Mouse (Mus musculus) frontal cortex, postnatal 25 days (tissue): ENCODE data around the gene Inf2.

Experiments used
- DNase-seq, 2 experiments: peaks; one replicate each; pipeline ENCODE4 v3.0.0; 2022; ENCODE audit warnings: low spot score in 2 of 2

Gene Inf2

GRCm38 (mm10) chr12:112594989-112595388 is 6.4 kb downstream of the Inf2 start:
- DNase-seq = peak in 1 of 2 experiments; percentile 59

GRCm38 (mm10) chr12:112595626-112596025 is 7.0 kb downstream of the Inf2 start:
- no peak for DNase-seq

- DNase-seq = no peak
Measured at GRCm38 (mm10) chr12:112596454-112596853, 7.9 kb downstream of the Inf2 start.

DNA sequence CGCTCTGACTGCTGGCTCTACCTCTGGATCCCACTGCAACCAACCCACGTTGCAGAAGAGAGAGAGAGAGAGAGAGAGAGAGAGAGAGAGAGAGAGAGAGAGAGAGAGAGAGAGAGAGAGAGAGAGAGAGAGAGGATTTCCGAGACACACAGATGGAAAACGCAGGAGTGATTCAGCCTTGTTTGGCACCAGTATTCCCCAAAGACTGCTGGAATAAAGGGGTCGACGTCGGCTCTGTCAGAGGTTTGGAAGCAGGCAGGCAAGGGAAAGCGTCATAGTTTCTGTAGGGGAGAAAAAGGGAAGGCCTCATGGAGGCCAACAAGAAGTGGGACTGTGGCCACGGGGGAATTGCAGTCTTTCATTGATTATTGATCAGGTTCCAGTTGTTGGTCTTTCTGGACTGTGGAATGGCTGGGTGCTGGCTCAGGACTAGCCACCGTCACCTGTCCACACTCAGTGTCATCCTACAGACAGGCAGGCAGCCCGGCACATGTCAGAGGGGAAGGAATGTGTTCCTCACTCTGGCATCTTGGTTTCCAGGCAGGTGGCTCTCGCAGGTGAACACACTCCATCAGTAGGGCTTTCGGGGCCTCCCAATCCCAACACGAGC is 8.4 kb downstream of the Inf2 start:
- no peak for DNase-seq

- DNase-seq = no peak
Measured at GRCm38 (mm10) chr12:112597618-112598017, 9.0 kb downstream of the Inf2 start.

- no peak for DNase-seq
Measured at GRCm38 (mm10) chr12:112599198-112599597, 10.6 kb downstream of the Inf2 start.

DNA sequence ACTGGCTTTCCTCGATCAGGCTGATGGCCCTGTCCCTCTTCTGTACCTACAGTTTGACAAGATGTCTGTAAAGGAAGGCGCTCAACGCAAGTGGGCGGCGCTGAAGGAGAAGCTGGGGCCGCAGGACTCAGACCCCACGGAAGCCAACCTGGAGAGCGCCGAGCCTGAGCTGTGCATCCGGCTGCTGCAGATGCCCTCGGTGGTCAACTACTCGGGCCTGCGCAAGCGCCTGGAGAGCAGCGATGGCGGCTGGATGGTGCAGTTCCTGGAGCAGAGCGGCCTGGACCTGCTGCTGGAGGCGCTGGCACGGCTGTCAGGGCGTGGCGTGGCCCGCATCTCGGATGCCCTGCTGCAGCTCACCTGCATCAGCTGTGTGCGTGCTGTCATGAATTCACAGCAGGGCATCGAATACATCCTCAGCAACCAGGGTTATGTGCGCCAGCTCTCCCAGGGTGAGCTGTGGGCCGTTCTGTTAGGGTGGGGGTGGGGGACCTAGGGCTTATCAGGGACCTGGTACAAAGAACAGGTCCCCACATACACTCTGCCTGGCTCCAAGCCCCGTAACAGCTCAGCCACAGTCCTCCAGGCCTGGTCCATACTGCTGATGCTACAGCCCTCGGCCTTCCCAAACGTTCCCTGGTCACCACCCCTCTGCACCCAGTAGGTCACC is 11.5 kb downstream of the Inf2 start:
- DNase-seq = no peak

GRCm38 (mm10) chr12:112604022-112604421 is 15.4 kb downstream of the Inf2 start:
- no peak for DNase-seq

DNA sequence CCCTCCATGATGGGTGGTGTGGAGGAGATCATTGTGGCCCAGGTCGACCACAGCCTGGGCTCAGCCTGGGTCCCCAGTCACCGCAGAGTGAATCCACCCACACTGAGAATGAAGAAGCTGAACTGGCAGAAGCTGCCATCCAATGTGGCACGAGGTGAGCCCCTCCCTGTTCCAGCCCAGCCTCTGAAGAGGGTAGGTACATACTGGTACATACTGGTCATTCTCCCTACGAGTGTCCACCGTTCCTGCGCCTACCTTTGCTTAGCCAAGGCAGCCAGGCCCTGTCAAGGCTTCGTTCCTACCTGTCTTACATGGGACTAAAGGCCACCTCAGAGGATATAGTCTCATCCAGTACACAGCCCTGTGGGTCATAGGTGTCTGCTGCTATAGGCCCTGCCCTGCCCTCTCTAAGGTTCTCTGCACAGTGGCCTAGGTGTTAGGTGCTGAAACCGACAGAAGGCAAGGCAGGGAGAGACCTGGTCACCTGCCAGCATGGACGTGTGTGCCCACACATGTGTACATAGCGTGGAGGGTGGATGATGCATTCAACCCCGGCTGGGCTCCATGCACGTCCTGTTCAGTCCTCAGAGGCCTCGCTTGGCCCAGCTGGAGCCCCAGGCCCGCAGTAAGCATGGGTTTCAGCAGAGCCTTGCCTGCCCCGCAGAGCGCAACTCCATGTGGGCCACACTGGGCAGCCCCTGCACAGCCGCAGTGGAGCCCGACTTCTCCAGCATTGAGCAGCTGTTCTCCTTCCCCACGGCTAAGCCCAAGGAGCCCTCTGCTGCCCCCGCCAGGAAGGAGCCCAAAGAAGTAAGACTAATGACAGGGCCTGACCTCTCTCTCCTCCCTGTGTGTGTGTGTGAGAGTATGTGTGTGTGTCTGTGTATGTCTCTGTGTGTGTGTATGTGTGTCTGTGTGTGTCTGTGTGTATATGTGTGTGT is 16.4 kb downstream of the Inf2 start:
- no peak for DNase-seq

DNA sequence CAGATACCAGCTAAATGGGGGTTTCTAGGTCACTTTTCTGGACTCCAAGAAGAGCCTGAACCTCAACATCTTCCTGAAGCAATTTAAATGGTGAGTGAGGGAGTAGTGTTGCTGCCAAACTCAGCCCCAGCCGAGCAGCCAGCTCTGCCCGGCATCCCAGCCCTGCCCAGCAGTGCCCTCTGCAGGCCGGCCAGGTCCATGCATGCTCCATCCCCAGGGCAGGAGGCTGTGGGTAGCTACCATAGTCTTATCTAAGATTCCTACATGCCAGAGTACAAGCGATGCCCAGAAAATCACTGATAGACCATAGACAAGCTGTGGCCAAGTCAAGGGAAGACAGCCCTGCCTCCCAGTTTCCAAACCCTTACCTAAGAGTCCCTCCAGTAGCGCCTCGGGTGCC is 17.2 kb downstream of the Inf2 start:
- peak; percentile 56 to 70 for DNase-seq

DNA sequence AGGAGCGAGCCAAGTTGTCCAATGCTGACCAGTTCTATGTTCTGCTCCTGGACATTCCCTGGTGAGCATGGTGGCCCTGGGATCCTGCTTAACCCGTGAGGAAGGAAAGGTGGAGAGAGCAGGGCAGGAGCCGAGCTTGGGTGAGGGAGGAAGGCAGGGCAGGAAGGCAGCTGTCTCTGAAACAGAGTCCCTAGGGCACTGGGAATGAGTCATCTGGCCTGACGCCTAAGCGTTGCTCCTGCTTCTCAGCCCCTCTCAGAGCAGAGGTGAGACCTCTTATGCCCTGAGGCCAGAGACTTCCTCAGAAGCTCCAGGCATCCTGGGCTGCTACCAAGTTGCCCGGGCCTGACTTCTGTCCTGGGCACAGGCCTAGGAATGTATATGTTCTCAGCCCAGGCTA is 18.4 kb downstream of the Inf2 start:
- no peak for DNase-seq

GRCm38 (mm10) chr12:112609031-112609430 is 20.4 kb downstream of the Inf2 start:
- no peak for DNase-seq

DNA sequence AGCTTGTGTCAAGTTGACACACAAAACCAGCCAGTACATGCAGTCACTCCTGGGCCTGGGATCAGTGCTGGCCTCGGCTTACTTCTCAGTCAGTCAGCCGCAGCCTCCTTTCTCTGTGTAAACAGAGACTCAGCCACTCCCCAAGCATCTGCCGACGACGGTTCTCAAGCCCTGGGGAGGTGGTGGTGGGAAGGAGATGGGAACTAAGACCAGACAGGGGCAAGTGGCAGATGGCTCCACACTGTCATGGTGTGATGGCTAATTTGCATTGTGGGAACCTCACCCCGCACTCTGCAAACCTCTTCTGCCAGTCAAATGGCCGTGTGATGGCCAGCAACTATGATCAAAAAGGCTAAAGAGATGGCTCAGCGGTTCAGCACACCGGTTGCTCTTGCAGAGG is 28.1 kb downstream of the Inf2 start:
- DNase-seq = no peak

DNA sequence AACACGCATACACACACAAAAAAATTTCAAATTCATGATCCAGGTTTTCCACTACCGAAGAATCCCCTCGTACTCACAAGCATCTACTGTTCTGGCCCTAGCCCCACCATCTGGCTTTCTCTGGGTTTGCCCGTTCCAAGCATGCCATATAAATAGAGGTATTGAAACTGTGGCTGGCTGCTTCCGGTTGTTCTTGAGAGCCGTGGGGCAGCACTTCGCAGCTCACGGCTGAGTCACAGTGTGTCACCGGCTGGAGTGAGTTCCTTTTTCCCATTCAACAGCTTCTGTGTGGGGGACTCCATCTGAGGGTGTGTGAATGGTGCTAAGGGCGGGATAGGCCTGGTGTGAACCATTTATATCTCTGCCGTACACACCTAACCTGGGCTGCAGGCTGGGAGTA is 28.6 kb downstream of the Inf2 start:
- DNase-seq = peak in 1 of 2 experiments; percentile 64

GRCm38 (mm10) chr12:112617898-112618380 is 29.4 kb downstream of the Inf2 start:
- peak; percentile 40 to 47 for DNase-seq

- no peak for DNase-seq
Measured at GRCm38 (mm10) chr12:112618981-112619685, 30.5 kb downstream of the Inf2 start.

- DNase-seq = no peak
Measured at GRCm38 (mm10) chr12:112619686-112620353, 31.2 kb downstream of the Inf2 start, which contains the start of gene Adssl1. Gene Adssl1, plus strand, starts transcription at chr12:112620045.

- no peak for DNase-seq
Measured at GRCm38 (mm10) chr12:112620354-112621061, 31.9 kb downstream of the Inf2 start.

- no peak for DNase-seq
Measured at GRCm38 (mm10) chr12:112621900-112622299, 33.3 kb downstream of the Inf2 start.

GRCm38 (mm10) chr12:112623742-112624141 is 35.2 kb downstream of the Inf2 start:
- DNase-seq = peak in 1 of 2 experiments; percentile 64
